Mouse (Mus musculus) heart, postnatal 14 days (tissue): ENCODE data around the gene Pgd. TPM values are rescaled to one million over a fixed set of nuclear protein-coding genes. Genes with fewer than 3 reads are reported as not detected.
"Not testable (repeated sequence)": the region's sequence is repeated elsewhere in the genome, so short reads cannot be mapped to it uniquely, and the experiment has no call there.

ENCODE experiments used
- DNase-seq, 2 experiments: peaks; one replicate each; pipeline ENCODE4 v3.0.0; 2021 to 2022
- intact Hi-C: fragments of 180-260 bp; cut with DNase I; formaldehyde crosslinking; loops from one replicate; pipeline ENCODE4 v1.15.1; 2025
- total RNA-seq, 2 experiments: library from RNA; stranded (reverse); gene quantifications; 2 replicates each; pipeline ENCODE4 v1.2.3; 2021

Gene Pgd
- total RNA-seq, 2 experiments from 2014 or later, result 44.8 to 45.1 TPM

GRCm38 (mm10) chr4:149170394-149170931 is 3.9 kb upstream of the Pgd start:
- intact Hi-C loops, result no loop called here
- DNase-seq, result no peak

- DNase-seq, intact Hi-C loops: not testable (repeated sequence)
Observed at GRCm38 (mm10) chr4:149169926-149170325, 3.4 kb upstream of the Pgd start.

- intact Hi-C loops, result no loop called here
Observed at GRCm38 (mm10) chr4:149168016-149168415, 1.4 kb upstream of the Pgd start.

DNA sequence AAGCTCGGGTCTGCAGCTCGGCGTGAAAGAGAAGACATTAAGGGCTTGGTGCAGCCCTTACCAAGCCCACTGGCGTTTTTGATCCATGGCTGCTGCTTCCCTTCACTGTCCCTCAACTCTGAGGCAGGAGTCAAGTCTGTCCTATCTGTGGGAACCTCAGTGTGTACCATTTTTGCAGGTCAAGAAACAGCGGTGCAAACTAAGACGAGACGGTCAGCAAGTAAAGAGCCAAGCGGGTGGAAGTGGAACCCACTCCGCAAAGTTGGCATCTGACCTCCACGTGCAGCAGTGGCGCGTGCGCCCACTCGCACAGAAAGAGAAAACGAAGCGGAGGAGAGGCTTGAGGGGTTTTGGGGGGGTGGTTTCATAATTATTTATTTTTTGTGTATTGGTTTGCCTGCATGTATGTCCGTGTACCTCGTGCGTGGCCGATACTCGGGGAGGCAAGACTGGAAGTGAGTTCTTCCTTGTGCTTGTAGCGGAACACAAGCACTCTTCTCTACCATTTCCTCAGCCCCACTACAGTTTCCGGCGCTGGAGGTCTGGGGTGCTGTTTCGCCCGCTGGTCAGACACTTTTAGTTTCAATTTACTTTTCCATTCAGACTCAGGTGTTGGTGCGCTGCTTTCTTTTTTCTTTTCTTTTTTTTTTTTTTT is 513 bp upstream of the Pgd start:
- DNase-seq, result peak; percentile 30 to 41
- intact Hi-C loops, result no loop called here

More at GRCm38 (mm10) chr4:149168016-149168415, 1.4 kb upstream of the Pgd start:
- no peak for DNase-seq

GRCm38 (mm10) chr4:149164150-149164549 is 2.4 kb downstream of the Pgd start:
- no peak for DNase-seq
- intact Hi-C loops, result no loop called here

DNA sequence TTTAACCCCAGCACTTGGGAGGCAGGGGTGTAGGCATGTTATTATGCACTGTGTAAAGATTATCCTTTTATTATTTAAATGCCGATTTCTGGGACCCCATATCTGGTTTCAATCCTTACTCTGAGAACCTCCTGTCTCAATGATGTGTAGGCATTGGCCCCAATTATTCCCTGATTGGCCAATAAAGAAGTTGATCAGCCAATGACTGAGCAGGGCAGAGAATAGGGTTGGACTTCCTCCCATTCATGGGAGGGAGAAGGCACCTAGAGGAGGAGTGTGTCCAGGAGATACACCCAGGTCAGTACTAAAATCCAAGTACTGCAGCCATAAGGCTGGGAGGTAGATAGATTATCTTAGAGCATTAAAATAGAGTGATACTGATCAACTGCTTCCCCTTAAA is 3.4 kb downstream of the Pgd start:
- intact Hi-C loops, result no loop called here
- no peak for DNase-seq

DNA sequence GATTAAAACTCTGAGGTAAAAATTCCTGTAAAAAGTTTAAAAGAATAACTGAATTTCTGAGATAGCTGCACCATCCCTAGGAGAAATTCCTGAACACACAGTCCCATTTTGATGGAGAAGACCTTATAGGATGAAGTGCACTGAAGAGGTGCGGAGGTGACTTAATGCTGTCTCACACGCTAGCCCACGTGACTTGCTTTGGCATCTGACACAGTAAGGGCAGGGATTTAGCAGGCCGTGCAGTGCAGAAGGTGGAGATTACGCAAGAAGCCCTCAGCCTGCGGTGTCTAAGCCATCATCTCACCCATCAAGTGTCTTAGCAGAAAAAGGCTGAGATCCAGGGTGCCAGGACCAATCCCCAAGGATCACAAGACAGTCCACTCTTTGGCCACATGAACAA is 5.4 kb downstream of the Pgd start:
- intact Hi-C loops, result no loop called here
- no peak for DNase-seq

DNA sequence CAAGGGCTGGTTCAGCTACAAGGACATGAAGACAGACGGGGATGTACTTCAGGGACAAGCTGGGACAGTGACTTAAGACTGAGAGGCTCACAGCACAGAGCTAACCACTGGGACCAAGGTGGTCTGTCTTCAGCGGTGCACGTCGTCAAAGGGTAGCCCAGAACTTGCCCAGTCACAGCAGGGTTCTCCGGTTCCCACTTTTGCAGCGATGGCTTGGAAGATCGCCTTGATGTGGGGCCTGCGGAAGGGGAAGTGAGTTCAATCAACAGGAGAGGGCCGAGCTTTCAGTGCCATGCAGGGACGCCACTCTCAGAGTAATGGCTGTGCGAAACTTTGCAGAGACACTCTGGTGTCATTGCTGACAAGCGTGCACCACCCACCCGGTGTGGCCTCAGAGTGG is 6.7 kb downstream of the Pgd start:
- no peak for DNase-seq
- intact Hi-C loops, result no loop called here

DNA sequence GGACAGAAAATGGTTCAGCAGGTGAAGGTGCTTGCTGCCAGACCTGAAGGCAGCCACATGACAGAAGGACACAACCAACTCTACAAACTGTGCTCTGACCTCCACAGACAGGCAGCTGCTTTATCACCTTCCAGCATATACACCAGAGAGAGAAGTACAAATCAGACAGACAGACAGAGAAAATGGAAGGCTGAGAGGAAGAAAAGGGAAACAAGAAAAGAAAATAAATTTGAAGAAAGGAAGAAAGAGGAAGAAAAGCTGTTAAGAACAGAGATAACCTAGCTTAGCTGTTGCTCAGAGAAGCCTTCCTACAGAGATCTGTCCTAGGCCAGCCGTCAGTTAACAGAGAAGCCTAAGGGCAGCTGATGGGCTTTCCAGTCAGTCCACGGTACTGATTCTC is 7.4 kb downstream of the Pgd start:
- intact Hi-C loops, result no loop called here
- DNase-seq, result no peak

- no peak for DNase-seq
- intact Hi-C loops, result no loop called here
Observed at GRCm38 (mm10) chr4:149157415-149157973, 9.1 kb downstream of the Pgd start.

GRCm38 (mm10) chr4:149155711-149156110 is 10.9 kb downstream of the Pgd start:
- DNase-seq, result no peak
- intact Hi-C loops, result no loop called here

GRCm38 (mm10) chr4:149154859-149155258 is 11.7 kb downstream of the Pgd start:
- intact Hi-C loops, result no loop called here
- DNase-seq, result no peak

GRCm38 (mm10) chr4:149150721-149151120 is 15.8 kb downstream of the Pgd start:
- intact Hi-C loops, result no loop called here

GRCm38 (mm10) chr4:149150256-149150655 is 16.3 kb downstream of the Pgd start:
- no peak for DNase-seq
- intact Hi-C loops, result no loop called here

More at GRCm38 (mm10) chr4:149150721-149151120, 15.8 kb downstream of the Pgd start:
- DNase-seq, result no peak

DNA sequence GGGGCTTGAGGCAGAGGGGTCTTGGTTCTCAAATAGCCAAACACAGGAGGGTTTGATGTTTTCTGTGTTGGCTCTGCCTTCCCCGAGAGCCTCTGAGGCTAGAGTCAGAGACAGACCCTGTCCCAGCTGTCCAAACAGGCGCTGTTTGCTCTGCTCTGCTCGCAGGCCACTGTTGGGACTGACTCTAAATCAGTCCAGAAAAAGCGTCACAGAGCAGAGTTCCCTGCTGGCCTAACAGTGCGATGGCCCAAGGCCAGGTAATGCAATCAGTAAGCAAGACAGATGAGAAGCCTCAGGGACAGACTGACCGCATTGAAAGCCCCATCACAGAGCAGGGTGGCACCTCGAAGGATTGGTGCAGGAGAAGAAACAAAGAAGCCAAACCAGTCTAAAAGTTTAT is 17.0 kb downstream of the Pgd start:
- peak; percentile 43 to 51 for DNase-seq
- intact Hi-C loops, result loop anchor here (5.0 kb wide), 1 partner anchor 393 kb away; no protein-coding TSS in a partner anchor

DNA sequence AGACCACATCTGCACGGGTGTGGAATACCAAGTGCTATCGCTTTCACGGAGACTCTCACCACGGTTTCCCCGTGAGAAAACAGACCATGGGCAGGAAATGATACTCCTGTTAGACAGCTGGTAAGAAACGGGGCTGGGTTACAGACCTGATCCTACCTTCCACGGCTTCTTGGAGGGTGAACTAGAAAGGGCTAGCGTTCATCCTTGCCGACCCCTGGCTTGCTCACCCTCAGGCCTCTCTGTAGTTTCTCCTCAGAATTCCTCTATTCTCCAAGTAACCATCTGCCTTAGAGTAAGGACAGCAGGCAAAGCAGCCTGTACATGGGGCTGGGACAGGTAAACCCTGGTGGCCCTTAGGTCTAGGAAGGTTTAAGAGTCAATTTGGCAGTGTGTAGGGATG is 17.4 kb downstream of the Pgd start:
- no peak for DNase-seq
- intact Hi-C loops, result loop anchor here (5.0 kb wide), 1 partner anchor 393 kb away; no protein-coding TSS in a partner anchor

DNA sequence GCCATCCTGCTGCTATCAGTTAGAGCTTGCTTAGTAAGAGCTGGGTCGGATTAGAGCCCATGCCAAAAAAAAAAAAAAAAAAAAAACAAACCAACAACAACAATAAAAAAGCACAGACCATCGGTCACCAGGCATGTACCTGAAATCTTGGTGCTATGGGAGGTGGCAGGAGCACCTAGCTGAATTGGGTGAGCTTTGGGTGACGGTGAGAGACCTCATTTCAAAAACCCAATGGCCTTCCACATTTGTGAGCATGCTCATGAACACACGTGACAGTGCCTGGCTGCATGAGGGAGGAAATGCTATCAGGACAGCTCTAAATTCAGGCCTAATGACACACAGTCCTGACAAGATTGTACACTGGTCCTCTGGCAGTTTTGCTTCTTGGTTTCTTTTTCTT is 18.5 kb downstream of the Pgd start:
- no peak for DNase-seq
- intact Hi-C loops, result loop anchor here (5.0 kb wide), 1 partner anchor 394 kb away; no protein-coding TSS in a partner anchor

DNA sequence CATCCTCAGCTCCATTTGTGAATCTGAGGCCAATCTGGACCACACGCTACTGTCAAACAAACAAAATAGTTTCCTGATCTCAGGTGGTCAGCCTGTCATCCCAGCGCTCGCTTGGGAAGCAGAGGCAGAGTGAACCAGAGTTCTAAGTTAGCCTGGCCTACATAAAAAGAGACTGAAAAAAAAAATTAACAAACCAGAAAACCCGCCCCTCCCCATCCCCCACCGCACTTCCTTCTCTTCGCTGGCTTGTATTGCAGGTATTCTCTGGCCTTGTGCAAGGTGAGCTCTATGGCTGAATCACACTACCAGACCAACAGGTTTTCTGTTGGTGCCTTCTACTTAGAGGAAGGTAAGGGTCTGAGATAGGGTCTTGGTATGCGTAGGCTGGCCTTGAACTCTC is 19.0 kb downstream of the Pgd start:
- intact Hi-C loops, result loop anchor here (5.0 kb wide), 1 partner anchor 395 kb away; no protein-coding TSS in a partner anchor

DNA sequence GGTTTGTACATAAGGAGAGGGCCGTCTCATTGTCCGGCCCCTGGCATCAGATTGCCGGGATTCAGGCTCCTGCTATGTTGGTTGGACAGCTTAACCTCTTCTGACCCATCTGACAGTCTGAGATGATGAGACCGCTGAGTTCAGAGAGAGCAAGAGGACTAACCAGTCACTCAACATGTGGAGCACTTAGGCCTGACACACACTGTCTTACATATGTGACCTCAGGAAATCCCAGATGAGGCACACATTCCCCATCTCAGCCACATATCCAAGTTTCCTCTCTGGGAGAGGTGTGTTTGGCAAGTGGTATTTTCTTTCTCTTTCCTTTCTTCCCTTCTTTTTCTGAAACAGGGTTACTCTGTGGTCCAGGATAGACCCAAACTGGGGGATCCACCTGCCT is 21.4 kb downstream of the Pgd start:
- no peak for DNase-seq
- intact Hi-C loops, result loop anchor here (5.0 kb wide), 1 partner anchor 397 kb away; no protein-coding TSS in a partner anchor

More for the DNA sequence above, 19.0 kb downstream of the Pgd start:
- no peak for DNase-seq

- intact Hi-C loops, result loop anchor here (1.0 kb wide), 1 partner anchor 38 kb away; no protein-coding TSS in a partner anchor
- DNase-seq, result peak; percentile 79 to 88
Observed at GRCm38 (mm10) chr4:149144459-149144858, 22.1 kb downstream of the Pgd start.

DNA sequence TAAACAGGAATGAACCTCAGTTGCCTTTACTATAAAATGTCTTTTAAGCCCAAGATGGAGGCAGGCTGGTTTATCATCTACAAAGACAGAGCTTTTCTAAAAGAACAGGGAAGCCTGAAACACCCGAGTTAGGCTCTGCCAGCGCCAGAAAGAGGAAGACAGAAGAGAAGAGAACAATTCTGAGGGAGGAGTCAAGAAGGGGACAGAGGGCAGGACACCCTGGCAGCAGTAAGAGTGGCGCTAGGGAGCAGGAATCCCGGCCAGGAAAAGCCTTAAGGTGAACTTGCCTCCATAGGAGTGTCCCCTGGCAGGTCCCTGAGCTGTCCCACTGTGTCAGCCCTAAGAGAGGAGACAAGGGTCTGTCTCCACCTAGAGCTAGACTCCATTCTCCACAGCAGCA is 23.0 kb downstream of the Pgd start:
- intact Hi-C loops, result no loop called here
- DNase-seq, result no peak

GRCm38 (mm10) chr4:149138515-149138914 is 28.1 kb downstream of the Pgd start:
- DNase-seq, result no peak
- intact Hi-C loops, result loop anchor here (5.0 kb wide), 2 partner anchors 61 to 436 kb away; no protein-coding TSS in a partner anchor
